Mouse (Mus musculus) midbrain, embryonic 14.5 days (tissue): ENCODE results near the gene Syn3. TPM values are rescaled to one million over a fixed set of nuclear protein-coding genes. Genes with fewer than 3 reads are reported as not detected.
A peak's percentile ranks its signal among the peaks of the same experiment; 100 is the strongest.

Experiments
- ATAC-seq: fragments of 200-750 bp; cut with Nextera tagmentation; 2 replicates; pipeline ENCODE4 v1.8.0; 2017; ENCODE audit warnings: moderate number of reproducible peaks, moderate library complexity; ENCODE audit not compliant: low FRiP score, low TSS enrichment
- DNase-seq: peaks from one replicate; pipeline ENCODE4 v3.0.0-alpha.2; 2015
- H3K27ac ChIP-seq: fragments of 300-500 bp; sonication (generic); replicated peaks from 2 replicates; pipeline ENCODE4 v1.5.1; 2014; ENCODE audit warnings: mild to moderate bottlenecking, low read depth, low read length, moderate library complexity
- H3K27me3 ChIP-seq: fragments of 300-500 bp; sonication (generic); 2 replicates; pipeline ENCODE4 v1.6.1; 2014; ENCODE audit warnings: low read length, control low read depth, mixed read lengths; ENCODE audit not compliant: control insufficient read depth, insufficient read depth
- H3K36me3 ChIP-seq: fragments of 300-500 bp; sonication (generic); 2 replicates; pipeline ENCODE4 v1.6.1; 2014; ENCODE audit warnings: low read length, control low read depth; ENCODE audit not compliant: control insufficient read depth, insufficient read depth
- H3K4me1 ChIP-seq: fragments of 300-500 bp; sonication (generic); 2 replicates; pipeline ENCODE4 v1.6.1; 2014; ENCODE audit warnings: mild to moderate bottlenecking, antibody characterized with exemption, low read length, control low read depth; ENCODE audit not compliant: control insufficient read depth, insufficient read depth
- H3K4me2 ChIP-seq: fragments of 300-500 bp; sonication (generic); 2 replicates; pipeline ENCODE4 v1.6.1; 2014; ENCODE audit warnings: mild to moderate bottlenecking, low read length, moderate library complexity
- H3K4me3 ChIP-seq: fragments of 300-500 bp; sonication (generic); replicated peaks from 2 replicates; pipeline ENCODE4 v1.5.1; 2014; ENCODE audit warnings: low read depth, low read length
- H3K9ac ChIP-seq: fragments of 300-500 bp; sonication (generic); replicated peaks from 2 replicates; pipeline ENCODE4 v1.6.1; 2014; ENCODE audit warnings: mild to moderate bottlenecking, low read length, moderate library complexity
- H3K9me3 ChIP-seq: fragments of 300-500 bp; sonication (generic); 2 replicates; pipeline ENCODE4 v1.6.1; 2016; ENCODE audit warnings: low read length, control low read depth, mixed read lengths; ENCODE audit not compliant: control insufficient read depth
- WGBS: fragments of 180-500 bp; shearing (Covaris S2); extraction: QIAGEN DNeasy Blood & Tissue Kit; methylation state at CpG from one replicate; pipeline ENCODE4 v1.1.7; 2014; 5-methylcytosine and 5-hydroxymethylcytosine counted together
- polyA plus RNA-seq: library from polyadenylated mRNA; unstranded; fragments of >200 nt; fragmentation: Nextera tagmentation; extraction: Ambion mirVana; gene quantifications from 2 replicates; pipeline ENCODE4 v1.2.1, GENCODE M21; 2014

Gene Syn3
- polyA plus RNA-seq, 1 experiment from 2014 or later = 25.6 TPM

GRCm38 (mm10) chr10:86359699-86360098 lies 139.0 kb downstream of the Syn3 start:
- H3K9me3 ChIP-seq = no peaks in the 10 kb centered on the region
- H3K4me3 ChIP-seq = no peak overlapping the region
- no peaks in the 10 kb centered on the region for H3K36me3 ChIP-seq
- 64% methylated on average over 4 of the region's 4 CpGs for WGBS
- no peaks in the 10 kb centered on the region for H3K27me3 ChIP-seq
- ATAC-seq (no peak), DNase-seq (no peak)
- no peak overlapping the region for H3K27ac ChIP-seq
- no peak overlapping the region for H3K9ac ChIP-seq
- H3K4me1 ChIP-seq = no peaks in the 10 kb centered on the region
- H3K4me2 ChIP-seq = no peak overlapping the region

- H3K36me3 ChIP-seq = no peaks in the 10 kb centered on the region
- DNase-seq (peak; percentile 11), ATAC-seq (no peak)
- 33% methylated on average over 2 of the region's 2 CpGs for whole genome bisulfite sequencing
- H3K4me3 ChIP-seq = no peak overlapping the region
- no peaks in the 10 kb centered on the region for H3K4me1 ChIP-seq
- H3K27ac ChIP-seq = no peak overlapping the region
- H3K4me2 ChIP-seq = no peak overlapping the region
- H3K9me3 ChIP-seq = no peaks in the 10 kb centered on the region
- H3K9ac ChIP-seq = no peak overlapping the region
- no peaks in the 10 kb centered on the region for H3K27me3 ChIP-seq
Measured at GRCm38 (mm10) chr10:86359208-86359607, 139.5 kb downstream of the Syn3 start.

GRCm38 (mm10) chr10:86358307-86358975 lies 140.3 kb downstream of the Syn3 start:
- no peak overlapping the region for H3K4me3 ChIP-seq
- H3K9ac ChIP-seq = no peak overlapping the region
- H3K27me3 ChIP-seq = no peaks in the 10 kb centered on the region
- H3K4me1 ChIP-seq = no peaks in the 10 kb centered on the region
- ATAC-seq (no peak), DNase-seq (no peak)
- no peaks in the 10 kb centered on the region for H3K9me3 ChIP-seq
- H3K36me3 ChIP-seq = no peaks in the 10 kb centered on the region
- 68% methylated on average over 7 of the region's 7 CpGs for WGBS
- no peak overlapping the region for H3K4me2 ChIP-seq
- no peak overlapping the region for H3K27ac ChIP-seq

GRCm38 (mm10) chr10:86356819-86357563 lies 141.7 kb downstream of the Syn3 start:
- Histone ChIP-seq H3K27me3 (no peaks in the 10 kb centered on the region), H3K9me3 (no peaks in the 10 kb centered on the region), H3K4me2 (no peak overlapping the region), H3K4me1 (no peaks in the 10 kb centered on the region), H3K4me3 (no peak overlapping the region), H3K27ac (no peak overlapping the region), H3K9ac (no peak overlapping the region), H3K36me3 (peaks cover 7% of the 10 kb centered on the region)
- 60% methylated on average over 5 of the region's 5 CpGs for WGBS
- ATAC-seq (no peak), DNase-seq (peak; percentile 37)

GRCm38 (mm10) chr10:86352521-86352920 lies 146.2 kb downstream of the Syn3 start:
- DNase-seq (no peak), ATAC-seq (no peak)
- Histone ChIP-seq H3K4me1 (no peaks in the 10 kb centered on the region), H3K4me3 (no peak overlapping the region), H3K4me2 (no peak overlapping the region), H3K9ac (no peak overlapping the region), H3K9me3 (no peaks in the 10 kb centered on the region), H3K27ac (no peak overlapping the region), H3K27me3 (no peaks in the 10 kb centered on the region), H3K36me3 (peaks cover 11% of the 10 kb centered on the region)
- 92% methylated on average over 3 of the region's 3 CpGs for WGBS

- Histone ChIP-seq H3K9ac (no peak overlapping the region), H3K4me2 (no peak overlapping the region), H3K36me3 (peaks cover 11% of the 10 kb centered on the region), H3K9me3 (no peaks in the 10 kb centered on the region), H3K27ac (no peak overlapping the region), H3K27me3 (no peaks in the 10 kb centered on the region), H3K4me1 (no peaks in the 10 kb centered on the region), H3K4me3 (no peak overlapping the region)
- ATAC-seq (no peak), DNase-seq (no peak)
- 87% methylated on average over 2 of the region's 2 CpGs for WGBS
Measured at GRCm38 (mm10) chr10:86351287-86351686, 147.4 kb downstream of the Syn3 start.

GRCm38 (mm10) chr10:86346235-86346840 lies 152.4 kb downstream of the Syn3 start:
- Histone ChIP-seq H3K27ac (no peak overlapping the region), H3K27me3 (no peaks in the 10 kb centered on the region), H3K4me1 (peaks cover 4% of the 10 kb centered on the region; the same call in 1 of the 2 replicates), H3K9ac (no peak overlapping the region), H3K36me3 (0 out of 2 replicates have a peak, but pooled peaks cover 3% of the 10 kb centered on the region), H3K4me3 (no peak overlapping the region), H3K9me3 (no peaks in the 10 kb centered on the region), H3K4me2 (no peak overlapping the region)
- ATAC-seq = no peak
- DNase-seq = no peak
- 72% methylated on average over 3 of the region's 3 CpGs for WGBS

GRCm38 (mm10) chr10:86345645-86346044 lies 153.1 kb downstream of the Syn3 start:
- Histone ChIP-seq H3K4me3 (no peak overlapping the region), H3K27me3 (no peaks in the 10 kb centered on the region), H3K4me1 (peaks cover 4% of the 10 kb centered on the region; the same call in 1 of the 2 replicates), H3K9me3 (no peaks in the 10 kb centered on the region), H3K4me2 (no peak overlapping the region), H3K9ac (no peak overlapping the region), H3K36me3 (no peaks in the 10 kb centered on the region), H3K27ac (no peak overlapping the region)
- 98% methylated on average over 9 of the region's 9 CpGs for WGBS
- ATAC-seq = no peak
- no peak for DNase-seq
